Mouse (Mus musculus) frontal cortex, postnatal 14 days (tissue): ENCODE data around the gene Ufsp1.

ENCODE experiments used
- DNase-seq, 2 experiments: peaks; one replicate each; pipeline ENCODE4 v3.0.0; 2022; ENCODE audit warnings: low spot score in 2 of 2

Gene Ufsp1

DNA sequence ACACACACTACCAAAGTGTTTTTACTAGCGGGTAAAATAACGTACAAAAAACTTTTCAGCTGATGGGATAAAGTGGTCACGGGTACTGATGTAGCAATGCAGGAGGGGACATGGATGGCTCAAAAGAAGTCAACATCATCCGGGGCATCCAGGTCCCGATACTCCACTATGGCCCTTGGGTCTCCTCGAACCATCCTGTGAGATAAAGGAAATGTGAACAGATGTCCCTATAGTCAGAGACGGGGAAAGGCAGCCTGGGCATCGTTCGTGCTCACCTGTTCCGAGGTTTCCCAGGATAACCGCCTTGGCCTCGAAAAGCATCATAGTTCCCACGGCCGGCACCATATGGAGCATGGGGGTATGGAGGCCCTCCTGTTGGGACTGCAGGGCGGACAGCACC is 1.3 kb downstream of the Ufsp1 start:
- no peak for DNase-seq

DNA sequence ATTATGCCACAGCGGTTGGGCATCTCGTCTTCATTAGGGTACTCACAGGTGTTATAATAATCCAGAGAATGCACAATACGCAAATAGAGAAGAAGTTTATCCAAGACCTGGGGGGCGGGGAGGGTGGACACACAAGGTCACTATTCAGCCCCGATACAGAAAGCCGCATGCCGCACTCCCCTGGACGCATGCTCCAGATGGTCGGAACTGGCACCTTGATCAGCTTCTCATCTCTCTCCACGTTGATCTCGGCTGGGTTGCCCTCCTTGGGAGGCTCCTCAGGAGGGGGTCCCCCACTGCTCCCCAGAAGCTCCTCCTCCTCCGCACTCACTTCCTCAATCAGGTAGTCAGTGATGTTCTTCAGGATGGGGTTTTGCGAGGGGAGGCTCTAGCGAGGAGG is 2.7 kb downstream of the Ufsp1 start:
- DNase-seq = no peak

DNA sequence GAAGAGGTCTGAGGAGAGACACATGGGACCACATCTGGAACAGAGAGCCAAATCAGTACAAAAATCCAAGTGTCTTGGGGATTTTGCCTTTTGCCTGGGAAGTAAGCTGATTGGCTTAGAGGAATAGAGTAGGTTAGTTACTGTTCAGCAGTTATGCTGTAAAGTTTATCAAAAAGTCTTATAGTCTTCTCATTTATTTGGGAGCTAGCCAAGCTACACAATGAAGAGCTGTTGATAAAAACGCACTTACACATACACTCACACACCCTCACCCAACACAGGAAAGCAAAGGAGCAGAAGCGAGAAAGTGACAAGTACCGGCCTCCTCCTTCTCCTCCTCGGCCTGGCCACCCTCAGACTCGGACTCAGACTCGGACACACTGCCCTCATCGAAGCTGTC is 4.8 kb downstream of the Ufsp1 start:
- no peak for DNase-seq

DNA sequence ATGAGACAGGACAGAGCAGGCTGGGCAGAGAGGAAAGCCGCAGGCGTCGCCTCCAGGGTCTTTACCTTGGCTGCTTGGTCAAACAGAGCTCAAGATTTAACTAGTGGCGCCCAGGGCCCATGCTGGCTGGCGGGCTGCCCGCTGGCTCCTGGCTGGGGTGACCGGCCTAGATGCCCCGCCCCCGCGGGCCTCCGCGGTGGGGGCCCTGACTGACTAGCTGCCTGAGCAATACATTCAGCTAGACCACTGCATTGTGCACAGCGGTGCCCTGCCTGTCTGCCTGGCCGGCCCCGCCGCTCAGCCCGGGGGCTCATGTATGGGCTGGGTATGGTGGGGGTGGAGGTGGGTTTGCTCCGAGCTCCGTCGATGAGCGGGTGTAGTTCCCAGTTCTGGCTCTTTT is 6.8 kb downstream of the Ufsp1 start:
- DNase-seq = no peak

DNA sequence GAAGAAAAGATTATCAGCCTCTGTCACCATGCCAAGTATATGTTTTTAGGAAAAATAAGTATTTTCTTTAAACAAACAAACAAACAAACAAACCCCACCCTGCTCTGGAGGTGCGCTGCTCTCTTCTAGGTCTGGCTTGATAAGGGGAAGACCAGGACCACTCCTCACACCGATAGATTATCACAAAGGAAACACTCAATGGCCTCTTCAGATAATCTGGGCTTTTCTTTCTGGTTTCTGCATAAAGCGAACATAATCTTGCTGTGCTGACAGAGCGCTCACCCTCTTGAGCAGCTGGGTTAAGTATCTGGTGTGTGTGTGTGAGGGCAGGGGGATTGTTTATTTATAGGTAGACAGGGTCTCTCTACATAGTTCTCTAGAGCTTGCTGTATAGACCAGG is 9.2 kb downstream of the Ufsp1 start:
- DNase-seq = no peak

DNA sequence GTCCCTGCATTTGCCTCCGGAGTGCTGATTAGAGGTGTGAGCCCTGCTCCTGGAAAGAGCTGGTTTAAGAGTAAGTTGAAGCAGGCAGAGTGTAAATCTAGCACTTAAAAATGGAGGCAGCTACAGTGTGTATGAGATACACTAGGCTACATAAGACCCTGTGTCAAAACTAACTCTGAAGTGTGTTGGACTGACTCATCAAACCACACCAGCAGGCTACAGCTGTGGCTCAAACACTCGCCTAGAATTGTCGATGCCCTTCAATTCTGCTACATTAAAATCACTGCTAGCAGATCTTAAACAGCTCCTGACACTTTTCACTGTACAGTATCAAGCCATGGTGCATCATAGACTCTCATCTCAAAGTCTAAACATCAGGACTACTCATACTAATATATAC is 9.7 kb downstream of the Ufsp1 start:
- no peak for DNase-seq

DNA sequence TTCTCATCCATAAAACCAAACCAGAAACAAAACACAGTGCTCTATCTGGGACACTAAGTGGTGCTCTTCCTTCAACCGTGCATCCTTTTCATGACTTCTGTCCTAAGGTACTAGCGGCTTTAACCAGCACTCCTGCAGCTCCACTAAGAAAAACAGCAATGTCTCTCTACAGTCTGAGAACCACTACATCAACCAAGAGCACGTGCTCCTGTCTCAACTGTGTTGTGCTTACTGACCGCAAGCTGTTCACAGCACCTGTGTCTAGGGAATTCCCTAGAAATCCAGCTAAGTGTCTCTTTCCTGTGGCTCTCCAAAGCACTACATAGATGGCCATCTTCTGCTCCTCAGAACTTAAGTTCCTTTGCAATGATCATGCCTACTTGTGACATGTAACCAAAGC is 10.4 kb downstream of the Ufsp1 start:
- no peak for DNase-seq

DNA sequence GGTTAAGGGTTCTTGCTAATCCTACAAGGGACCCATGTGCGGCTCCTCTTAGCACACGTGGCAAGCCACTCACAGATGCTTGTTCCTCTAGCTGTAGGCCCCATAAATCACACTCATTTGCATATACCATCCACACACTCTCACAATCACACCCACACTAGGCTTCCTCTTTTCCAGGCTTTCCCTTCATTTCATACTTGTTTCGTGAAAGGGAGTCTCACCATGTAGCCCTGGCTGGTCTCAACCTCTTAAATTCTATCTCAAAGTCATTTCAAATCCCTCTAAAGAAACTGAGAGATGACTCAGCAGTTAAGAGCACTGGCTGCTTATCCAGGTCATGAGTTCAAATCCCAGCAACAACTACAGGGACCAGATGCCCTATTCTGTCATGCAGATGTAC is 11.4 kb downstream of the Ufsp1 start:
- DNase-seq = no peak

DNA sequence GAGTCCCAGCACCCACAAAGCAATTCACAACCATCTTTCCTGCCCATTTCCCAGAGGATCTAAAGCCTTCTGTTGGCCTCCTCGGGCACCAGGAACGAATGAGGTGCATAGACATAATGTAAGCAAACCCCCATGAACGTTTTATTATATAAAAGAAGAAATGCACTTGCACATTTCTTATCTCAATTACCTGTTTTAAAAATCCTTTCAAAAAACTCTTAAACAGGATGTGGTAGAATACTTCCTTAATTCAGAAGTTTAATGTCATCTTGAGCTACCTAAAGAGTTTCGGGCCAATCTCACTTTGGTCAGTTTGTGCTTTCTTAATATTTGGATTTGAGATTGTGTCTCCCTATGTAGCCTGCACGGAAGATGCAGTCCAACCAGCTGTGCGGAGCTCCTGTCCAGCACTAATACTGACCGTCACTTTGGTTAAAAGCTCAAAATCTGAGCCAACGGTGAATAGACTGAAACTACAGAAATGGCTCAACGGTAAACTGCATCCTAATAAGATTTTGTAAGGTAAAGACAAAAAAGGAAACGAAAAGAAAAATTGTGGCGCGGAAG is 12.1 kb downstream of the Ufsp1 start:
- DNase-seq = no peak

DNA sequence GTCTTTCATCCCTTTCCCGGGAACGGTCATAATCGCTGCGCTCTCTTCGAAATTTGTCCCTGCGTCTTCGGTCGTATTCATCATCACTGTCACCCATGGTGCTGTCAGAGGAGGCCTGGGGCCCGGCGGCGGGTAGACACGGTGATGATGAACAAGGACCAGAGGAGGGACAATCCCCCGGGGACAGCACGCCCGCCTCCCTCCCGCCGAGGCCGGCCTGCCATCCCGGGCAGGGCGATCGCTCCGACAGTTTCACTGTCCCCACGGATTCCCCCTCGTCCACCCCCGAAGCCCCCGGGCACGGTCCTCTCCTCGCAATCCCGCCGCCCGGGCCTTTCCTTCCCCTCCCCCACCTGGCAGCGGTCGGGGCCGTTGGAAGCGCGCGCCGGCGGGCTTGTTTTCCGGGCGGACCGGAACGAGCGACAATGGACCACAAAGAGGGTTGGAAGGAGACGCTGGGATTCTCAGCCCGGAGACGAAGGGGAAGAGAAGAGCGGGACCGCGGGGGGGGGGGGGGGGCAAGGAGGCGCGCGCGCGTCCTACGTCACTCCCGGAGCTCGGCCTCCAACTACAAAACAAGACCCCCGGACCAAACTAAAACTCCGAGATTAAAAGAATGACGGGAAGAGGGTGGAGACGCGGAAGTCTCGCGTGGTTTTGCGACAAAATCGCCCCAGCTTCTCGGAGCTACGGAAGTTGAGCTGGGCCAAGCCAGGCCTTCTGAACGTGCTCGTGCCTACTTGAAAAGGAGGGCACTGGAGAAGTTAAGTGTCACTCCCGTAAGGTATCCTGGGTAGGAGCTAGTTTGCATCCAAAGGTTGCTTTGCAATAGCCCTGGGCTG is 12.9 kb downstream of the Ufsp1 start, which contains the start of gene Srrt:
TSS of gene Srrt (minus strand) at position 604 of the 842 bp plus-strand sequence.
- DNase-seq = peak; percentile 88 to 90

DNA sequence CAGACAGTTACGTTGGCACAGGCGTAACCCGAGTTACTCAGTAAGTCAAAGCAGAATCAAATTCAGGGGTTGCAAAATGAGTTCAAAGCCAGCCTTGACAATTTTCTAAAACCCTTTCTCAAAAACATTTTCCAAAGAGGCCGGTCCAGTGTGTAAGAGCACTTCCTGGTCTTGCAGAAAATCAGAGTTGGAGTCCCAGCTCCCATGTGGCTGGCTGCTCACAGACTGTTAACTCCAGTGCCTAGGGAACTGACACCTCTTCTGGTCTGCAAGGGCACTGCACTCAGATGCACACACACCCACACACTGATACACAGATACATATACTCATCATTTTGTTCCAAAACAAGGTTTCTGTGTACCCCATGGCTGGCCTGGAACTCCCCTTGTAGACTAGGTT is 13.9 kb downstream of the Ufsp1 start:
- no peak for DNase-seq

DNA sequence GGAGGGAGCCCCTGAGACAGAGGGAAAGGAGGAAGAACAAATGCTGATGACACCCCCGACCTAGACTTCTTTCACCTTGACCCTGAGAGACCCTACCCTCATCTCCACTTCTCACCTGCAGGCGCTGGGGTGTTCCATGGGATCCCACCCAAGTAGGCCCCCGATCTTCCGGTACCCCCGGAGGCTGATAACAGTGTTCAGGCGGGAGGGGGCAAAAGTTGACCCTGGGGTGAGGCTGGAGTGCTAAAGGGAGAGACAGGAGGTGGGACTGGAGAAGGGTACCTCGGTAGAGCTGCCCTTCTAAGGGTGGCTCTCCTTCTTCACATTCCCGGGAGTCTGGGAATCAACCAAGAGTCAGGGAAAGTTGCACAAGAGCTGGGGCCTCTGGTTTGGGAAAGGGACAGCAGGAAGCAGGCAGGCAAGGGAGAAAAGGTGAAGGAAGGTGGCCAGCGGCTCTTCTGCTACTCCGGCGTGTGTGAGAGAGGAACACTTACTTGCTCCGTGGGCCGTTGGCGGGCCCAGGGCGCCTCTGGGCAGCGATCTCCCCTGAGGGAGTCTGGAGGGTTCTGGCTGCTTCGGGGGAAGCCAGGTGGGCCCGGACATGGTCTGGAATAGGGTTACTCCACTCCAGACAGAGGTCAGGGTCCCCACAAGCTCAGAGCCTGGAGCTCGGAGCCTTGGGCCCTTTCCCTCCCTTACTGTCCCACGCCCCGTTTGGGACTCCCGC is 19.2 kb downstream of the Ufsp1 start:
- DNase-seq = no peak

DNA sequence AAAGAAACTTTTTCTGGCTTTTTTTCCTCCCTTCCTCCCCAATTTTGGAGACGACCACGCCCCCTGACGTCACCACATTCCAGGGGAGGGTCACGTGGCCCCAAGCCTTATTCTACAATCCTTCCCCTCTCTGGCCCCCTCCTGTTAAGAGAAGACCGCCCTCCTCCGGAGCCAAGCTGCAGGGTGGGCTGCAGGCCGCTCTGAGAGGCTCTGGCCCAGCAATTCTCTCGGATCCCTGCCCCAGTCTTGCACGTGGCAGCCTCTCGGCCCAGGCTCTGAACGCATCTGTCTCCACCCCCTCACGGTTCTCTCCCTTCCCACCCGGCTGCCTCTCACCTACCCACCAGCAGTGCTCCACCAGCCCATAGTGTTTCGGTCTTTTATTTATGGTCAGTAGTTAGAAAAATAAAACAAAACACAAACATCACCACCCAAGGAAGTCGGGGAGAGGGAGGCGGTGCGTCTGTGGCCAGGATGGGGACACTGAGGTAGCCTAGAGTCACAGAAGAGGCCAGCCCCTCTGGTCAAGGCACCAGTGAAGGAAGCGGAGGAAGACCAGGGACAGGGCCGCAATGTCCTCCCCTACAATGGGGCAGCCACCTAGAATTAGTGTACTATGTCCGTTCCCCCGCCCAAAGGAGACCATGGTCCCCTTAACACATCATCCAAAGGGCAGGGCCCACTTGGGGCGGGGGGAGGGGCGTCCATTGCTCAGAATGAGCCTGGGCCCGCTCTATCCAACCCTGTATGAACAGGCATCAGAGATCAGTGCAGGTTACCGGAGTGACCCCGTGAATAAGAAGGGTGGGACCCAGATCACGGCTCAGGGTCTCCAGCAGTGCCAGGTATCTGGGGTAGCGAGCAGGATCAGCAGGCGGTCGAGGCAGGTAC is 20.0 kb downstream of the Ufsp1 start, which contains the start of gene Trip6:
TSS of gene Trip6 (minus strand) at position 212 of the 891 bp plus-strand sequence.
- peak in 1 of 2 experiments; percentile 51 for DNase-seq

DNA sequence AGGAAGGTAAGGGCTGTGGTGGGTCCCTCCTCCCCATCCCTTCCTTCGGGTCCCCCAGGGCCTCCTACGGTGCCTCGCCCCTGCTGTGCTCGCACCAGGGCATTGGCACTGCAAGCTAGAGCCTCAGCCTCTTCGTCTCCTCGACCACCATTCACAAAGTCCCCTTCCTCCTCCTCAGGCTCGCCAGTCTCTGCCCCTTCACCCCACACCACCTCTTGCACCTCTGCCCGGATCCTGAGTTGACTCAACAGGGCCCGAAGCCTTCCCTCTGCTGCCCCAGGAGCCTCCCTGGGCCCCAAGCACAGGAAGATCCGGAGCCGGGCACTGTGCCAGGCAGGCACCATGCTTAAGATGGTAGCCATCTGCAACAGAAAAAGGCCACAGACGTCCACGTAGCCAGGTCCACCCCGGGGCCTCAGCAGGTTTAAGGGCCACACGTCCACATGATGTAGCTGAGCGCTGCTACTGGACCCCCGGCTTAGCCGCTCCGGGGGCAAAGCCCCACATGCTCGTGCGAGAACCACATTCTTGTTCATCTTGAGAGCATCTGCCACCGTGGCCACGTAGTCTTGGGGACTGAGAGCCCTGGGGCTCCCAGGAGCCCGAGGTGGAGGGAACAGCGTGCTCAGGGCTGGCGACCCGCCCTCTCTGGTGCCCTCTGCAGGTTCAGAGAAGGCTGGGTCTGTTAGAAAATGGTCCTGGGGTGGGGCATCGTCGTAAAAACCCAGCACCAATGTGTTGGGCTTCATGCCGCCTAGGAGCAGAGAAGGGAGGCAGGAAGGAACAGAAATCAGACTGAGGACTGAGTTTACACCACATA is 20.9 kb downstream of the Ufsp1 start:
- no peak for DNase-seq

DNA sequence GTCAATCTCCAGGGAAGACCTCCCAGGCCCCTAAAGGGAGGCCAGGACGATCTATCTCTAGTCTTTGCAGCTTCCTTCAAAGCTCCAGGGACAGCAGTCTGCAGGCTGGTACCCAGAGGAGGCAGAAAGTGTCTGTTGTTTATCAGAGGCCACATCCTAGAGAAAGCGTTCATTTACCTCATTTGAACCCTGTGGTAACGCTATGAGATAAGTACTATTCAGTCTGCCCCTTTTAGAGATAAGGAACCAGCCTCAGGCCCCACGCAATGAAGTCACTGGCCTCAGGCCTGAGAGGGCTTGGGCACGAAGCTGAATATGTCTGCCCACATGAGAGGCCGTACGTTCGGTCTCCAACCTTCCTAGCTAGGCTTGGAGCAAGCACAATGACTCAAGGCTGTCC is 22.9 kb downstream of the Ufsp1 start:
- DNase-seq = no peak

DNA sequence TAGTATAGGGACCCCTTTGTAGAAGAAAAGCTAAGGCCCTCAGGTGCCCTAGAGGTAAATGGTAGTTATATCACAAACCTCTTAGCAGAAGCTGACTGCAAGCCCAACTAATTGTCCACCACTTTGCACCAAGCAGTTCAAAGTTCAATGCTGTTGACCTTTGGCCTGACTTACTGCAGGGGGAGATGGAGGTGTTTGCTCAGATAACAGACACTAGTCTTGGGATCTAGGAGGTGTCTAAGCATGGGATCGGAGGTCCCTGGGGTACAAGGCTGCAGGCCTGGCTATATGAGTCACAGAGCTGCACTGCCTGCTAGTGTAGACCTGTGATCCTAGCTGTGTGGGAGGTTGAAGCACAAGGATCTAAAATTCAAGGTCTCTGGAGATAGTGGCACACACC is 24.1 kb downstream of the Ufsp1 start:
- no peak for DNase-seq

DNA sequence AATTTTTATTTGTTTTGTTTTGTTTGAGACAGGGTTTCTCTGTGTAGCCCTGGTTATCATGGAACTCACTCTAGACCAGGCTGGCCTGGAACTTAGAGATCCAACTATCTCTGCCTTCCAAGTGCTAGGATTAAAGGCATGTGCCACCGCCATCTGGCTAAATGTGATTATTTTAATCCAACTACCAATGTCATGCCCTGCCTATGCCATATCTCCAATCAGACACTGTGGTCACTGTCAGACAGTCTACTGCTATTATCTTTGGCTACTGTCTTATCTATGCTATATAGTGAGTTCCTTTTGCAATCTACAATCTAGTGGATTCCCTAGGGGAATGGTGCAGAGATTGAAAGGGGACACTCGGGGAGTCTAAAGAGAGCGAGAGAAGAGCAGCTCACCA is 26.6 kb downstream of the Ufsp1 start:
- no peak for DNase-seq

DNA sequence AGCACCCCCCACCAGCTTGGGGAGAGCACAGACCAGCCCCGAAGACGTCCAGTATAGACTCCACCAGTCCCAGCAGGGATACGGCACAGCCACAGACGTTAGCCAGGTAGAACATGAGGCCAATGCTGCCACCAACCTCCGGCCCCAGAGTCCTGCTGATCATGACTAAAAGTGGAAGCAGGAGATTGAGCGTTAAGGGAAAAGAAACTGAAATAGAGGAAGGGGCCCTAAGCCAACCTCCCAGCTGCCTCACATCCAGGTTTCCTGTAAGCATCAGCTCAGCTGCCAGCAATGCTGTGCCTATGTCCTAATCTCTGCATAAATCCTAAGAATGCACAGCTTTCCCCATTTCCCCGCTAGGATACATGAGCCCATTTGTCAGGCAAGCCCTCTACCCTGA is 36.5 kb downstream of the Ufsp1 start:
- DNase-seq = no peak

DNA sequence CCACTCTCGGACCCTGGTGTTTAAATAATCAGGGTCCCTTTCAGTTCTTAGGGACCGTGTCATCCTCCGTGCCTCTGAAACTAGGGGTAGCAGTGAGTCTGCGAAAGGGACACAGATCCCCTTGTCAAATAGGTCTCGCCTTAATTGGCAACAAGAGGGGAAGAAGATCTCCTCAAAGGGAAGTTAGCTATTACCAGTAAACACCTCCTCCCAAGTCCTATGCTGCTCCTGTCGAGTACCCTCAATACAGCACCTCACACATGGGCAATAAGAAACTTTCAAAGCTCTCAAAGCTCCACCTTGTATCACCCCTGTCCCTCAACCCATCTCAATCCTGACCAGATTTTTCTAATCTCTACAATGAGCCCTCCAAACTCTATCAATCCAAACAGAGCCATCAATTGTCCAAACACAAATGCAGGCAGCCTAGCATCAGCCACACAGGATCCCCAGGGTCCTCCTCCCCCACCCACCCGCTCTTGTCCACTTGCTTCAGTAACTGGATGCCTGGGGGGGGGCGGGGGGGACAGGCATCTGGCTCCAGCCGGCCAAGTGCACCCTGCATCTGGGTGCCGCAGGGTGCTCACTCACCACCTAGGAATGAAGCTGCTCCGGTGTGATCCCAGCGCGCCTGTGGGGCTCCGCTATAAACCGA is 38.6 kb downstream of the Ufsp1 start:
- DNase-seq = no peak

DNA sequence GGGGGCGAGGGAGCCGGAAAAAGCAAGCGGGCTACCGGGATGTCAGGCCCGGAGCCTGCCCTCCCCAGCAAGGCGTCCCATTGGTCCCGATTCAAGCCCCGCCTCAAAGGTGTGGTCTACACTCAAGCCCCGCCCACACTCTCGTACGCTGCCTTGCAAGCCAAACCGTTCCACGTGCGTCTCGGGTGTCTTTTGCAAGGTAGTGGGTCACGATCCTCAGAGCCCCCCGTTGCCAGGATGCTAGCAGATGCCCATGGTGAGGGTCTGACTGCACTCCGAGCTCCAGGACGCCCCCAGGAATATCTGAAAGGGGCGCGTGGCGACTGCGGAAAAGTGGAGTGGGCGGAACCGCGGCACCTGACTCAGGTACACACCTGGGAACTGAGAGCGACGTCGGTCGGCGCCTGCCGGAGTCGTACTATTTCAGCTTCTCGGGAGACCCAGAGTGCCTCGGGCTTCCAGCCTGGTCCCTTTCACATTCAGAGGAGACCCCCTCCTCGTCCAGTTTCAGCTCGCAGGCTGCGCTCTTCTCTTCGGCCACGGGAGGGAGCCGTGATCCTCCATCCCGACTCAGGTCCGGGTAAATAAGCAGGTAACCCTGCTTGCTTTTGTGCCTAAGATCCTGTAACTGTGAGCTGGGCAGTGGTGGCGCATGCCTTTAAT is 39.2 kb downstream of the Ufsp1 start, which contains the start of gene Slc12a9:
TSS of gene Slc12a9 (minus strand) at position 86 of the 663 bp plus-strand sequence.
- peak; percentile 88 to 89 for DNase-seq
